Mouse (Mus musculus): ENCODE results near the gene Rft1. TPM values are rescaled to one million over a fixed set of nuclear protein-coding genes. Genes with fewer than 3 reads are reported as not detected.

The Rft1 gene
- polyA plus RNA-seq, 1 experiment = 17.6 TPM

DNA sequence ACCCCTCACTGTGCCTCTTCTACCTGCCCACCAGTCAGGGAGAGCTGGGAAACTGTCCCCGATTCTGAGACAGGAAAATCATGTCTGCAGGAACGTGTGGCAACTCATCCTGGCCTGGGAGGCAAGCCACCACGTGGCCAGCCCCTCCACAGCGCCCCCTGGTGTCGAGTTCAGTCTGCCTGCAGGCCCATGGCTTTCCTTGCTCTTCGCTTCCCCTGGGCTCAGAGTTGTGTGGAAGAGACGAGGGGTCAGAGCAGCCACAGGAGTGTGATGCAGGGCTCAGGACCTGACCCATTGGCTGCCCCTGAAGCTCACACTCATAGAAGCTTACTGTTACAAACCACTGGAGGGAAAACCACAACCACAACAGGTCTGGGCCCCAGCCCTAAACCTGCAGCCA, 41.6 kb upstream of the Rft1 start:
- DNase-seq = peak; percentile 68
- H3K4me1 ChIP-seq (ENCODE audit: control insufficient read depth, insufficient read depth, low read length) = peaks cover 10% of the 10 kb centered on the region; the same call in 1 of the 2 replicates
- H3K36me3 ChIP-seq (ENCODE audit: control insufficient read depth, insufficient read depth, low read length) = no peaks in the 10 kb centered on the region
- TF ChIP-seq CTCF (conservative IDR thresholded peaks at IDR 0.05; ENCODE audit: insufficient read depth, insufficient read length, low read depth, low read length) (peak; percentile 89), POLR2A (IDR thresholded peaks at IDR 0.05; ENCODE audit: low read depth, low read length) (no peak)
- WGBS = 23% methylated on average over 7 of the region's 7 CpGs
- no peak overlapping the region for H3K4me3 ChIP-seq (ENCODE audit: insufficient read depth, low read depth, low read length)
- no peak overlapping the region for H3K27ac ChIP-seq (ENCODE audit: insufficient read depth, low read depth, low read length)
- no peaks in the 10 kb centered on the region for H3K27me3 ChIP-seq (replicated peaks; ENCODE audit: control insufficient read depth, insufficient read depth, low read length)

DNA sequence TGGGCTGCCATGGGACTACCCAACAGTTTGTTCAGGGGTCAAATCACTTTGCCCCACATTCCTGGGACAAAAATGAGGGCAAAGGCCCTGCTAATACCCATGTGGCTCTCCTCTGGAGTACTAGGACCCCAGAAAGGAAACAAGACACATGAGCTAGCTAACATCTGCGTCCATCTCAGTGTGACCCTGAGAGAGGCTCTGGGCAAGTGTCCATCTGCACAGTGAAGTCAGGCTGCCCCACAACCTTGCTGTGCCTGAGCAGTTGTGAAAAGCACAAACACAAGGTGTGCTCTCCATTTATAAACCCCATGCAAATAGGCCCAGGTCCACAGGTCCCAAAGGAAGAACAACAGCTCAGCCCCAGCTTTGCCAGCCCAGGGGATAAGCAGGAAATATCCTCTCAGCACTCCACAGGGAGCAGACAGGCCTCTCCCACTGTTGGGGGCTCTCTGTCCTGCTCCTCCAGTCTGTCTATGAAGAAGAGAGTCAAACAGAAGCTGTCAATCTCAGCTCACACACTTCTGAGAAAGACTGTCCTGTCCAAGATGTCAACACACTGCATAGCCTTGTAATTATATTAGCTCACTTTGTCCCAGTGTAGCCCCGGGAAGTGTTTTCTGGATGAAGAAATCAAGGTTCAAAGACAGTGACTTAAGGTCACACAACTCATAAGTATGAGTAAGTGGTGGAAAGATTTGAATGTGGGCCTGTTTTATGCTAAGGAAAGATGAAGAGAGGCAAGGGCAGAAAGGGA, 41.0 kb upstream of the Rft1 start:
- no peak for DNase-seq
- WGBS = 59% methylated on average over 2 of the region's 2 CpGs
- Histone ChIP-seq H3K4me1 (ENCODE audit: control insufficient read depth, insufficient read depth, low read length) (peaks cover 10% of the 10 kb centered on the region; the same call in 1 of the 2 replicates), H3K36me3 (ENCODE audit: control insufficient read depth, insufficient read depth, low read length) (no peaks in the 10 kb centered on the region), H3K4me3 (ENCODE audit: insufficient read depth, low read depth, low read length) (no peak overlapping the region), H3K27me3 (replicated peaks; ENCODE audit: control insufficient read depth, insufficient read depth, low read length) (no peaks in the 10 kb centered on the region), H3K27ac (ENCODE audit: insufficient read depth, low read depth, low read length) (no peak overlapping the region)
- TF ChIP-seq POLR2A (IDR thresholded peaks at IDR 0.05; ENCODE audit: low read depth, low read length) (no peak), CTCF (conservative IDR thresholded peaks at IDR 0.05; ENCODE audit: insufficient read depth, insufficient read length, low read depth, low read length) (no peak)

DNA sequence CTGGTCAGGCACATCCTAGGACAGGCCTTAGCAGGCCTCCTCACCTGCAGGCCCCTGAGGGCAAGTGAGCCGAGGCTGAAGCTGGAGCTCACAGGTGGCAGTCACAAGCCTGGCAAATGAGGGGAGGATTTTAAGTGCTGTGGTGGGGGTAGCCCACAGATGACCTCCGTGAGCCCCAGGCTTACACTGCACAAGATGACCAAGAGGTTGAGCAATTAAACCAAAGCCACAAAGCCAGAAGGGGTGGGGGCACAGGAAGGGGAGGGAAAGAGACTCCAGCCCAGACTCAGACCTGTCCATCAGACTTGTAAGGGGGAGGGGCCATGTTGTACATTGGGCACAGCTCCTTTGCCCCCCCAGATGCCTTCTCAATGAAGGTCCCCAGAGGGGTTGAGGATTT, 37.4 kb upstream of the Rft1 start:
- Histone ChIP-seq H3K27me3 (replicated peaks; ENCODE audit: control insufficient read depth, insufficient read depth, low read length) (no peaks in the 10 kb centered on the region), H3K4me3 (ENCODE audit: insufficient read depth, low read depth, low read length) (no peak overlapping the region), H3K36me3 (ENCODE audit: control insufficient read depth, insufficient read depth, low read length) (no peaks in the 10 kb centered on the region), H3K4me1 (ENCODE audit: control insufficient read depth, insufficient read depth, low read length) (peaks cover 10% of the 10 kb centered on the region; the same call in 1 of the 2 replicates), H3K27ac (ENCODE audit: insufficient read depth, low read depth, low read length) (no peak overlapping the region)
- WGBS = 60% methylated on average over 2 of the region's 2 CpGs
- TF ChIP-seq POLR2A (IDR thresholded peaks at IDR 0.05; ENCODE audit: low read depth, low read length) = no peak
- TF ChIP-seq CTCF (conservative IDR thresholded peaks at IDR 0.05; ENCODE audit: insufficient read depth, insufficient read length, low read depth, low read length) = no peak
- no peak for DNase-seq

- no peak for DNase-seq
- Histone ChIP-seq H3K27me3 (replicated peaks; ENCODE audit: control insufficient read depth, insufficient read depth, low read length) (no peaks in the 10 kb centered on the region), H3K36me3 (ENCODE audit: control insufficient read depth, insufficient read depth, low read length) (no peaks in the 10 kb centered on the region), H3K4me3 (ENCODE audit: insufficient read depth, low read depth, low read length) (no peak overlapping the region), H3K27ac (ENCODE audit: insufficient read depth, low read depth, low read length) (no peak overlapping the region), H3K4me1 (ENCODE audit: control insufficient read depth, insufficient read depth, low read length) (peaks cover 16% of the 10 kb centered on the region; the same call in 1 of the 2 replicates)
- WGBS = 91% methylated on average over 2 of the region's 2 CpGs
- TF ChIP-seq POLR2A (IDR thresholded peaks at IDR 0.05; ENCODE audit: low read depth, low read length) (no peak), CTCF (conservative IDR thresholded peaks at IDR 0.05; ENCODE audit: insufficient read depth, insufficient read length, low read depth, low read length) (no peak)
These were observed 35.3 kb upstream of the Rft1 start for GRCm38 (mm10) chr14:30618746-30619275.

DNA sequence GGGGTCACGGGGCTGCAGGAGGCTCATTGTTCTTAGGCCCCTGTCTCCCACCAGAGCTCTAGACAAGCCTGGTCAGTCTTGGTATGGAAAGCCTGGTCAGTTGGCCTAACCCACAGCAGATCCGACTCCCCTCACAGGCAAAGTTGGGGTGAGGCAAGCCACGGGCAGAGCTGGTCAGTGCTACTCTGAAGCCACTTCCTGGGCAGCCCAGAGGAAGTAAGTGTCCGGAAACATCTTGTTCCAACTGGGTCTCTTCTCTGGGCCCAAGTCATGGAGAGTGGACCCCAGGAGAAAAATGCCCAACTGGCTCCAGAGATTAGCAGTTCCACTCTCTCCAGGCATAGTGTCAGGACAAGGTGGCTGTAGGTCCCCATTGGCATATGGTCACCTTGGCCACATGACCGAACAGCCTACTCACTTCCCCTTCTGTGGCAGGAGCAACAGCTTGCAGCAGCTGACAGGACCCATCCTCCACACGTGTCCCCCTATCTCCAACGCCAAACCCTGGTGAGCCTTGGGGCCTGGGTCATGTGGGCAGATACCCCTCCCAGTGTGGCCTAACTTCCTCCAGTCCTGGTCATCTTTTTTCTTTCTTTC, 34.1 kb upstream of the Rft1 start:
- DNase-seq = no peak

GRCm38 (mm10) chr14:30622130-30622529, 32.0 kb upstream of the Rft1 start:
- H3K27me3 ChIP-seq (replicated peaks; ENCODE audit: control insufficient read depth, insufficient read depth, low read length) = no peaks in the 10 kb centered on the region
- DNase-seq = peak; percentile 90
- peaks cover 22% of the 10 kb centered on the region; the same call in 1 of the 2 replicates for H3K4me1 ChIP-seq (ENCODE audit: control insufficient read depth, insufficient read depth, low read length)
- H3K36me3 ChIP-seq (ENCODE audit: control insufficient read depth, insufficient read depth, low read length) = no peaks in the 10 kb centered on the region
- TF ChIP-seq POLR2A (IDR thresholded peaks at IDR 0.05; ENCODE audit: low read depth, low read length) (no peak), CTCF (conservative IDR thresholded peaks at IDR 0.05; ENCODE audit: insufficient read depth, insufficient read length, low read depth, low read length) (no peak)
- WGBS = 37% methylated on average over 7 of the region's 7 CpGs
- no peak overlapping the region for H3K4me3 ChIP-seq (ENCODE audit: insufficient read depth, low read depth, low read length)
- H3K27ac ChIP-seq (ENCODE audit: insufficient read depth, low read depth, low read length) = peak overlapping the region; percentile 27

More for the DNA sequence above, 34.1 kb upstream of the Rft1 start:
- no peaks in the 10 kb centered on the region for H3K27me3 ChIP-seq (replicated peaks; ENCODE audit: control insufficient read depth, insufficient read depth, low read length)
- no peaks in the 10 kb centered on the region for H3K36me3 ChIP-seq (ENCODE audit: control insufficient read depth, insufficient read depth, low read length)
- H3K27ac ChIP-seq (ENCODE audit: insufficient read depth, low read depth, low read length) = peak overlapping the region; percentile 3; the same call in 1 of the 2 replicates
- TF ChIP-seq CTCF (conservative IDR thresholded peaks at IDR 0.05; ENCODE audit: insufficient read depth, insufficient read length, low read depth, low read length) (no peak), POLR2A (IDR thresholded peaks at IDR 0.05; ENCODE audit: low read depth, low read length) (no peak)
- no peak overlapping the region for H3K4me3 ChIP-seq (ENCODE audit: insufficient read depth, low read depth, low read length)
- H3K4me1 ChIP-seq (ENCODE audit: control insufficient read depth, insufficient read depth, low read length) = peaks cover 18% of the 10 kb centered on the region; the same call in 1 of the 2 replicates
- WGBS = 69% methylated on average over 7 of the region's 7 CpGs

GRCm38 (mm10) chr14:30622556-30622955, 31.6 kb upstream of the Rft1 start:
- Histone ChIP-seq H3K4me1 (ENCODE audit: control insufficient read depth, insufficient read depth, low read length) (peaks cover 22% of the 10 kb centered on the region; the same call in 1 of the 2 replicates), H3K27ac (ENCODE audit: insufficient read depth, low read depth, low read length) (peak overlapping the region; percentile 27), H3K36me3 (ENCODE audit: control insufficient read depth, insufficient read depth, low read length) (no peaks in the 10 kb centered on the region), H3K27me3 (replicated peaks; ENCODE audit: control insufficient read depth, insufficient read depth, low read length) (no peaks in the 10 kb centered on the region), H3K4me3 (ENCODE audit: insufficient read depth, low read depth, low read length) (no peak overlapping the region)
- DNase-seq = no peak
- TF ChIP-seq POLR2A (IDR thresholded peaks at IDR 0.05; ENCODE audit: low read depth, low read length) = no peak
- WGBS = 73% methylated on average over 8 of the region's 8 CpGs

All from kidney, adult 2 months (tissue).